Mouse (Mus musculus) CH12.LX (cell line): ENCODE measurements around the gene Kcnk2.

Source experiments
- CTCF ChIP-seq, 2 experiments: IDR thresholded peaks in 1 of 2; conservative IDR thresholded peaks in 1 of 2; 2 replicates each; pipeline ENCODE4 v1.5.1; 2011 to 2012; ENCODE audit warnings: low read depth in 2 of 2, low read length in 2 of 2, improper control_type of control experiment in 1 of 2, inconsistent platforms in 1 of 2, mild to moderate bottlenecking in 1 of 2, moderate library complexity in 1 of 2
- MAFK ChIP-seq: IDR thresholded peaks from 2 replicates; pipeline ENCODE4 v1.6.1; 2011; ENCODE audit warnings: low read length, improper control_type of control experiment; ENCODE audit not compliant: insufficient replicate concordance
- POLR2A ChIP-seq: IDR thresholded peaks from 2 replicates; pipeline ENCODE4 v1.6.1; 2011; ENCODE audit warnings: low read depth, mild to moderate bottlenecking, improper control_type of control experiment, low read length
- ZC3H11A ChIP-seq: IDR thresholded peaks from 2 replicates; pipeline ENCODE4 v1.6.1; 2012; ENCODE audit warnings: low read depth, mild to moderate bottlenecking, inconsistent platforms, low read length, improper control_type of control experiment

GRCm38 (mm10) chr1:189386848-189387247 lies 15.2 kb downstream of the Kcnk2 start:
- no peak for TF ChIP-seq MAFK
- no peak for TF ChIP-seq ZC3H11A
- no peak for TF ChIP-seq POLR2A
- no peak for TF ChIP-seq CTCF (conservative IDR thresholded peaks at IDR 0.05 in 1 of 2, IDR thresholded peaks at IDR 0.05 in 1 of 2; ENCODE audit: low read depth in 2 of 2, low read length in 2 of 2)
